Mouse (Mus musculus) layer of hippocampus, postnatal 14 days (tissue): ENCODE results near the gene Itpa. TPM values are rescaled to one million over a fixed set of nuclear protein-coding genes. Genes with fewer than 3 reads are reported as not detected.
A peak's percentile ranks its signal among the peaks of the same experiment; 100 is the strongest.
"Not testable (repeated sequence)": the region's sequence is repeated elsewhere in the genome, so short reads cannot be mapped to it uniquely, and the experiment has no call there.

ENCODE experiments used
- DNase-seq, 2 experiments: peaks; one replicate each; pipeline ENCODE4 v3.0.0; 2021 to 2022; ENCODE audit warnings: low spot score in 2 of 2, mixed read lengths in 1 of 2
- long read RNA-seq, 2 experiments: library from polyadenylated mRNA; stranded (forward); transcript quantifications; one replicate each; pipeline ENCODE4 v2.0.0; 2021
- total RNA-seq, 2 experiments: library from RNA; stranded (reverse); gene quantifications; 2 replicates each; pipeline ENCODE4 v1.2.3; 2021

Gene Itpa
- total RNA-seq, result 10 to 100 TPM; 37.4 to 39.9 TPM
- long read RNA-seq, experiment 1, transcript Itpa-201 (8 exons, 1,390 nt), result major isoform, 30 of 36 reads
- long read RNA-seq, experiment 1, partial matches to known transcripts, result 4 of 36 reads
- long read RNA-seq, experiment 1, other reads (novel, unspliced or antisense), result 2 of 36 reads
- long read RNA-seq, experiment 2, transcript Itpa-201 (8 exons, 1,390 nt), result major isoform, 55 of 69 reads
- long read RNA-seq, experiment 2, partial matches to known transcripts, result 4 of 69 reads
- long read RNA-seq, experiment 2, other reads (novel, unspliced or antisense), result 9 of 69 reads

GRCm38 (mm10) chr2:130667559-130667958 lies at the start of gene Itpa:
Itpa (plus strand) TSS chr2:130667610.
- peak; percentile 84 to 87 for DNase-seq

DNA sequence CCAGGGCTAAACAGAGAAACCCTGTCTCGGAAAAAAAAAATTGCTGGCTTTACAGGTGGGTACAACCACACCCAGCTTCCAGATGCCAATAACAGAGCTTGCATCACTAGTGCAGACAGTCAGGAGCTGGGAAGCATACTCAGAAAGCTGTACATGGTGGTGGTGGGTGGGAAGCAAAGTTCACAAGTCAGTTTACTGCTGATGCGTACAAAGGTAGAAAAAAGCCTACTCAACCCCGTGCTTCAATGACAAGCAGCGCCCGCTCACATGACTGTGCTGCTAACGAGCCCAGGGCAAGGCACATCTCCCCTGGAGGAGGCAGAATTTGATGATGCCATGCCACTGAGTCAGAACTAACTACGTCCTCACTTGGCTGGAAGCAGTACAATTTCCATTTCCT lies 48.4 kb upstream of the Itpa start:
- no peak for DNase-seq

GRCm38 (mm10) chr2:130628424-130628823 lies 39.0 kb upstream of the Itpa start:
- DNase-seq, result no peak

DNA sequence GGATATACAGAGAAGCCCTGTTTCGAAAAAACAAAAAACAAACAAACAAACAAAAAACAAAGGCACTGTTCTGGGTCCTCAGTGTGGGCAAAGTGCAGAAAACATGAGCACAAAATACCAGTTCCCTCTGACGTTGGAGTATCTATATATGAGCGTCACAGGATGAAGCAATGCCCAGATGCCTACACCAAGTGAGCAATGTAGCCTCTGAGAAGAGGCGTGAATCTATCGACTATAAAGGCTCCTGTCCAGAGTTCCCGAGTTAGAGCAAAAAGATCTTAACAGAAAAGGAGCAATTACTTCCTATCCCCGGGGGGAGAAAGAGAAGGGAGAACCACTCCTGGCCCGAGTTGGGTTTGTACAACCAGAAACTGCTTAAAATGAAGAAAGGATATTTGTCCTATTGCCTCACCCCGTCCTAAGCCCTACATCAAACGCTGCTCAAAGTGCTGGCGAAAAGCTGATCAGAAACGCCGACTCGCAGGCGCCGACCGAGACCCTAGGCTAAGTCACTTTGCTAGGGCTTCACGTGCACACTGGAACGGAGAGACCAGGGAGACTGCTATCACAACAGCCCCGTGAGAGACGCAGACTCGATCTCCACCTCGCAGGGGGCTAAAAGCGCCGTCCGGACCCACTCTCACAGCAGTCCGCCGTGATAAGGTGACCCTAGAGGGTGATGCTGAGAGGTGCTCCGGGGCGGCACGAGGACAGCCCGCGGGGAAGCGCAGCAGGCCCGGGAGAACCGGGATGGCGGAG lies 38.2 kb upstream of the Itpa start:
- DNase-seq, result no peak

DNA sequence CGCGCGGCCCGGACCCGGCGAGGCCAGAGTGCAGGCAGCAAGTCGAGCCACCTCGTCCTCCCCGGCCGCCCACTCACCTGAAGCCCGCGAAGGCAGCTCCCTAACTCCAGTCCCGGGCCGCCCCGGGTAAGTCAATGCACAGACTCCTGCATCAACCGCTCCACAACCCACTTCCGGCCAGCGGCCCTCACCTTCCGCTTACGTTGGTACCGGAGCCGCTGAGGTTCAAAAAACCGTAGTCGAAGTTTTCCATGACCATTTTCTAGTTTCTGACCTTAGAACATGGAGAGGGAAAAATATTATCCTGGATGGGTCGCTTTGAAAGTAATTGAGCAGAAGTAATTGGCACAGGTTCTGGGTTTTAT lies 37.6 kb upstream of the Itpa start, which contains the start of the genes Fastkd5 and Ubox5:
Fastkd5 (minus strand) TSS at position 189 of the 365 bp plus-strand sequence.
Ubox5 (minus strand) TSS at position 200 of the 365 bp plus-strand sequence.
- DNase-seq, result peak; percentile 84 to 92

GRCm38 (mm10) chr2:130632416-130632815 lies 35.0 kb upstream of the Itpa start:
- DNase-seq, result no peak

DNA sequence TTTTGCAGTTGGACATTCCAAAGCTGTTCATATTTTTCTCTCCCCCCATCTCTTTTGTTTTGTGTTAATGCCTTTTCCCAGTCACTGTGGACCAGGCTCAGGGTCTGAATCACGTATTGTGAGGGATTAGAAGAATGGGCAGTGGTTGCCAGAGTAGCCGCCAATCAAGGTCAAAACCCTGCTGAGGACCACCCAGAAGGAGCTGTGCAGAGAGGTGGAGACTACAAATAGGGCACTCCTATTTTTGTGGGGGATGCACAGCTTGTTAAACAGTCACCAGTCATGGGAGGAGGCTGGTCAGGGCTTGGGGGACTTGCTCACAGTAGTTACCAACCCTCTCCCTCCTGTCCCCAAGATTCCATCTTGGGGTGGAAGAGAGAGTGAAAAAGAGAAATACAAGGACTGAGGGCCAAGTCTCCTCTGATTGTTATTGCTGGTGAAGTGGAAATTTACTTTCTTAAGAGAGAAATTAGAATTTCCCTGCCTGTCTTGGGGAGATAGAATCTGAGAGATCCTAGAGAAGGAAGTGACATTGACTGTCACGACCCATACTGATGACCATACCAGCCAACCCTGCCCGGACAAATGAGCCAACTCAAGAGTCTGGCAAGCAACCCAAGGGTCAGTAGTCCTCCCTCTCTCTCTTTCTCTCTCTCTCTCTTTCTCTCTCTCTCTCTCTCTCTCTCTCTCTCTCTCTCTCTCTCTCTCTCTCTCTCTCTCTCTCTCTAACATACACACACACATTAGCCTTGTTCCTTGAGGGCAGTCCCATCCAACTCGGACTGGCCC lies 34.3 kb upstream of the Itpa start:
- DNase-seq, result no peak

DNA sequence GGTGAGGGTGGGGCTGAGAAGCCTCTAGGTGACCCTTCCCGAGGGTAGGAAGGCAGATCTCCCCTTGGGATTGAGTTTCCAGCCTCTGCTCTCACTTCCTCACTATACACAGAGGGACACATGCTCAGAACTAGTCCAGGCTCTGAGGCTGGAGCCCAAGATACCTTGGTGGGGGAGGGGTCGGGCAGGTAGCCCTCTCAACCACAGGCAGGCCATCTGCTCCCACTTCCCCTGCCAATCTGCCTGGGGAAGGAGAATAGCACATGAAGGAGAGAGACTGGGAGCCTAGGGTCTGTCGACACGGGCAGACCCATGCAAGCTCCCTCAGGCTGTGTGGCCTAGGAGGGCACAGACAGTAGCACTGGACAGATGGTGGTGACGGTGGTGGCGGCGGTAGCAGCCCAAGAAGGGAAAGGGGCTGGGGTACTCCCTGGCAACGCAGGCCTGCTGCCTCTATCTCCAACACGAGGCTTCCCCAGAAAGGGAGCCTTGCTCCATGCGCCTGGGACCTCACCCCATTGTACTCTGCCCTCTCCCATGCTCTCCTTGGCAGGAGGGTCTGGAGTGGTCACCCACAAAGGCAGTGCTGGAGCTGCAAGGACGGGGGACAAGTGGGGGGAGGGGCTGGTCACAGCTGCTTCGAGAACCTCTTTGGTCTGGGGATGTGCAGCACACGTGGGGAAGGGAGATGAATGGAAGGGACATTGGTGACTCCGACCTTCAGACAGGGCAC lies 33.2 kb upstream of the Itpa start:
- no peak for DNase-seq

- no peak for DNase-seq
Measured at GRCm38 (mm10) chr2:130634739-130635411, 32.5 kb upstream of the Itpa start.

GRCm38 (mm10) chr2:130635847-130636246 lies 31.6 kb upstream of the Itpa start:
- no peak for DNase-seq

- DNase-seq, result no peak
Measured at GRCm38 (mm10) chr2:130638101-130638611, 29.3 kb upstream of the Itpa start.

GRCm38 (mm10) chr2:130639276-130639675 lies 28.1 kb upstream of the Itpa start:
- DNase-seq, result no peak

- no peak for DNase-seq
Measured at GRCm38 (mm10) chr2:130641351-130642025, 25.9 kb upstream of the Itpa start.

- DNase-seq, result no peak
Measured at GRCm38 (mm10) chr2:130642197-130642660, 25.2 kb upstream of the Itpa start.

GRCm38 (mm10) chr2:130642684-130643369 lies 24.6 kb upstream of the Itpa start, which contains the start of gene Lzts3:
Lzts3 (minus strand) TSS chr2:130642803.
- peak; percentile 84 to 92 for DNase-seq

DNA sequence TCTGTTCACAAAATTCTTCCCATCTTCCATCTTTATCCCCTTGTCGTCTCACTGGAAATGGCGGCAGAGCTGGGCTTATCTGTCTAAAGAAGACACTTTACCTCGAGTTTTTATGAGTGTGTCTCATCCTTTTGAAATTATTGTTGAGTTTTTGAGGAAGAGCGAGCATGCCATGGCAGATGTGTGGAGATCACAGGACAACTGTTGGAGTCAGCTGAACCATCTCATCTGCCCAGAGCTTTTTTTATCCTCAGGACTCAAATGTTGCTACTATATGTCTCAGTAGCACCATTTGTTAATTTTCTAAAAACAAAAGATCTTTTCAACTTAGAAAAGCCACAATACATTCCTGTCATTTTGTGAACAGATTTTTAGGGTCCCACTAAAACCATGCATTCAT lies 22.2 kb upstream of the Itpa start:
- no peak for DNase-seq

- not testable (repeated sequence) for DNase-seq
Measured at GRCm38 (mm10) chr2:130649028-130649427, 18.4 kb upstream of the Itpa start.

DNA sequence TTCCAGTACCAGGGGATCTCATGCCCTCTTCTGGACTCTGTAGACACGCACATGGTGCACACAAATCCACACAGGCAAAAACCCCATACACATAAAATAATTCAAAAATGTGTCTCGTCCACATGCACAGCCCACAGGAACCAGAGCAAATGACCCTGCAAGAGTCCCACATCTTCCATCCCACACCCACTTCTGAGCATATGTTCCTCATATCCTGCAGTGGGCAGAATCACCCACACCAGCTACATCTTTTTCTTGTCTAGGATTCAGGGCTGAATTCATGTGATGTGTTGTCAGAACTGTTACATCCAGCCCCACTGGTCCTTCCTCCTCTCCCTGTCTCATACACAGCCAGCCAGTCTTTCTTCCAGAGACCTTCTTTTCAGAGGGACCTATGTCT lies 14.1 kb upstream of the Itpa start:
- no peak for DNase-seq

GRCm38 (mm10) chr2:130653760-130654159 lies 13.7 kb upstream of the Itpa start:
- no peak for DNase-seq
